Mouse (Mus musculus) stomach, embryonic 16.5 days (tissue): ENCODE measurements around the gene Sugt1. TPM values are rescaled to one million over a fixed set of nuclear protein-coding genes. Genes with fewer than 3 reads are reported as not detected.

Experiments
- ATAC-seq: fragments of 200-750 bp; cut with Nextera tagmentation; 2 replicates; pipeline ENCODE4 v1.8.0; 2017; ENCODE audit warnings: moderate number of reproducible peaks, moderate TSS enrichment; ENCODE audit not compliant: insufficient read depth, low FRiP score
- H3K27ac ChIP-seq: fragments of 300-500 bp; sonication (generic); 2 replicates; pipeline ENCODE4 v1.5.1; 2014; ENCODE audit warnings: low read length
- H3K27me3 ChIP-seq: fragments of 300-500 bp; sonication (generic); 2 replicates; pipeline ENCODE4 v1.6.1; 2014; ENCODE audit warnings: low read length, control low read depth, mixed read lengths; ENCODE audit not compliant: control insufficient read depth, insufficient read depth
- H3K36me3 ChIP-seq: fragments of 300-500 bp; sonication (generic); 2 replicates; pipeline ENCODE4 v1.6.1; 2014; ENCODE audit warnings: low read length; ENCODE audit not compliant: control insufficient read depth, insufficient read depth
- H3K4me1 ChIP-seq: fragments of 300-500 bp; sonication (generic); 2 replicates; pipeline ENCODE4 v1.6.1; 2014; ENCODE audit warnings: low read length, control low read depth, mixed read lengths; ENCODE audit not compliant: control insufficient read depth, insufficient read depth
- H3K4me2 ChIP-seq: fragments of 300-500 bp; sonication (generic); 2 replicates; pipeline ENCODE4 v1.6.1; 2014; ENCODE audit warnings: low read depth, low read length, mixed read lengths
- H3K4me3 ChIP-seq: fragments of 300-500 bp; sonication (generic); replicated peaks from 2 replicates; pipeline ENCODE4 v1.5.1; 2014; ENCODE audit warnings: mild to moderate bottlenecking, low read length
- H3K9ac ChIP-seq: fragments of 300-500 bp; sonication (generic); 2 replicates; pipeline ENCODE4 v1.6.1; 2014; ENCODE audit warnings: low read length
- H3K9me3 ChIP-seq: fragments of 300-500 bp; sonication (generic); replicated peaks from 2 replicates; pipeline ENCODE4 v1.6.1; 2016; ENCODE audit warnings: low read length, control low read depth; ENCODE audit not compliant: control insufficient read depth
- WGBS: fragments of 180-500 bp; shearing (Covaris S2); extraction: QIAGEN DNeasy Blood & Tissue Kit; methylation state at CpG from one replicate; pipeline ENCODE4 v1.1.7; 2014; 5-methylcytosine and 5-hydroxymethylcytosine counted together
- polyA plus RNA-seq: library from polyadenylated mRNA; unstranded; fragments of >200 nt; fragmentation: Nextera tagmentation; extraction: Ambion mirVana; gene quantifications from 2 replicates; pipeline ENCODE4 v1.2.1, GENCODE M21; 2015

The Sugt1 gene
- polyA plus RNA-seq, 1 experiment from 2014 or later = 102 TPM

- WGBS = 50% methylated on average over 3 of the region's 3 CpGs
- Histone ChIP-seq H3K4me2 (no peak overlapping the region), H3K9me3 (no peaks in the 10 kb centered on the region), H3K4me3 (no peak overlapping the region), H3K27ac (no peak overlapping the region), H3K27me3 (no peaks in the 10 kb centered on the region), H3K36me3 (peaks cover 15% of the 10 kb centered on the region; the same call in 1 of the 2 replicates), H3K4me1 (no peaks in the 10 kb centered on the region), H3K9ac (no peak overlapping the region)
- no peak for ATAC-seq
Measured at GRCm38 (mm10) chr14:79621143-79621542, 33.7 kb downstream of the Sugt1 start.

GRCm38 (mm10) chr14:79632330-79632729, 44.8 kb downstream of the Sugt1 start:
- Histone ChIP-seq H3K4me1 (no peaks in the 10 kb centered on the region), H3K27ac (no peak overlapping the region), H3K36me3 (peaks cover 8% of the 10 kb centered on the region), H3K27me3 (no peaks in the 10 kb centered on the region), H3K9ac (no peak overlapping the region), H3K4me3 (no peak overlapping the region), H3K9me3 (no peaks in the 10 kb centered on the region; the same call in 1 of the 2 replicates), H3K4me2 (no peak overlapping the region)
- 80% methylated on average over 6 of the region's 6 CpGs for WGBS
- ATAC-seq = no peak

- Histone ChIP-seq H3K27ac (no peak overlapping the region), H3K4me1 (no peaks in the 10 kb centered on the region), H3K27me3 (no peaks in the 10 kb centered on the region), H3K36me3 (peaks cover 8% of the 10 kb centered on the region), H3K9me3 (no peaks in the 10 kb centered on the region; the same call in 1 of the 2 replicates), H3K4me2 (no peak overlapping the region), H3K4me3 (no peak overlapping the region), H3K9ac (no peak overlapping the region)
- ATAC-seq = no peak
- WGBS = 88% methylated on average over 2 of the region's 2 CpGs
Measured at GRCm38 (mm10) chr14:79633196-79633595, 45.7 kb downstream of the Sugt1 start.

GRCm38 (mm10) chr14:79636814-79637213, 49.3 kb downstream of the Sugt1 start:
- H3K4me3 ChIP-seq = no peak overlapping the region
- H3K9me3 ChIP-seq = no peaks in the 10 kb centered on the region; the same call in 1 of the 2 replicates
- ATAC-seq = no peak
- H3K9ac ChIP-seq = no peak overlapping the region
- no peaks in the 10 kb centered on the region for H3K4me1 ChIP-seq
- H3K27me3 ChIP-seq = no peaks in the 10 kb centered on the region
- H3K27ac ChIP-seq = no peak overlapping the region
- 67% methylated on average over 4 of the region's 4 CpGs for WGBS
- H3K36me3 ChIP-seq = peaks cover under 1% of the 10 kb centered on the region; the same call in 1 of the 2 replicates
- no peak overlapping the region for H3K4me2 ChIP-seq

- ATAC-seq = no peak
- Histone ChIP-seq H3K4me3 (no peak overlapping the region), H3K4me1 (no peaks in the 10 kb centered on the region), H3K4me2 (no peak overlapping the region), H3K9ac (no peak overlapping the region), H3K36me3 (no peaks in the 10 kb centered on the region), H3K9me3 (no peaks in the 10 kb centered on the region), H3K27ac (no peak overlapping the region), H3K27me3 (no peaks in the 10 kb centered on the region)
- 74% methylated on average over 9 of the region's 9 CpGs for WGBS
Measured at GRCm38 (mm10) chr14:79642063-79642462, 54.6 kb downstream of the Sugt1 start.

- H3K27me3 ChIP-seq = no peaks in the 10 kb centered on the region
- H3K36me3 ChIP-seq = no peaks in the 10 kb centered on the region
- H3K4me2 ChIP-seq = no peak overlapping the region
- H3K9me3 ChIP-seq = no peaks in the 10 kb centered on the region
- 19% methylated on average over 11 of the region's 11 CpGs for WGBS
- H3K4me1 ChIP-seq = no peaks in the 10 kb centered on the region
- H3K27ac ChIP-seq = no peak overlapping the region
- no peak overlapping the region for H3K4me3 ChIP-seq
- H3K9ac ChIP-seq = no peak overlapping the region
- no peak for ATAC-seq
Measured at GRCm38 (mm10) chr14:79645378-79645777, 57.9 kb downstream of the Sugt1 start.

GRCm38 (mm10) chr14:79649680-79650079, 62.2 kb downstream of the Sugt1 start:
- Histone ChIP-seq H3K4me3 (no peak overlapping the region), H3K27me3 (no peaks in the 10 kb centered on the region), H3K4me1 (no peaks in the 10 kb centered on the region), H3K9me3 (no peaks in the 10 kb centered on the region), H3K9ac (no peak overlapping the region), H3K36me3 (no peaks in the 10 kb centered on the region), H3K27ac (no peak overlapping the region), H3K4me2 (no peak overlapping the region)
- no peak for ATAC-seq
- WGBS = 46% methylated on average over 3 of the region's 3 CpGs

GRCm38 (mm10) chr14:79652654-79653053, 65.2 kb downstream of the Sugt1 start:
- WGBS = 44% methylated on average over 4 of the region's 4 CpGs
- Histone ChIP-seq H3K36me3 (no peaks in the 10 kb centered on the region), H3K27me3 (no peaks in the 10 kb centered on the region), H3K9me3 (no peaks in the 10 kb centered on the region), H3K4me3 (no peak overlapping the region), H3K4me1 (no peaks in the 10 kb centered on the region), H3K4me2 (no peak overlapping the region), H3K27ac (no peak overlapping the region), H3K9ac (no peak overlapping the region)
- ATAC-seq = no peak

- Histone ChIP-seq H3K4me1 (0 out of 2 replicates have a peak, but pooled peaks cover 6% of the 10 kb centered on the region), H3K9me3 (no peaks in the 10 kb centered on the region), H3K27ac (no peak overlapping the region), H3K4me2 (no peak overlapping the region), H3K4me3 (no peak overlapping the region), H3K9ac (no peak overlapping the region), H3K36me3 (no peaks in the 10 kb centered on the region), H3K27me3 (no peaks in the 10 kb centered on the region)
- WGBS = 73% methylated on average over 5 of the region's 5 CpGs
- peak; percentile 35; the same call in 1 of the 2 replicates for ATAC-seq
Measured at GRCm38 (mm10) chr14:79658286-79658685, 70.8 kb downstream of the Sugt1 start.
